Mouse (Mus musculus) E14TG2a.4 (cell line): ENCODE results near the gene Nlrc5.

Experiments used
- CTCF ChIP-seq: conservative IDR thresholded peaks from 2 replicates; pipeline ENCODE4 v1.5.1; 2014; ENCODE audit warnings: low read length
- POU5F1 ChIP-seq: IDR thresholded peaks from 2 replicates; pipeline ENCODE4 v1.6.1; 2014; ENCODE audit warnings: low read length, borderline replicate concordance

DNA sequence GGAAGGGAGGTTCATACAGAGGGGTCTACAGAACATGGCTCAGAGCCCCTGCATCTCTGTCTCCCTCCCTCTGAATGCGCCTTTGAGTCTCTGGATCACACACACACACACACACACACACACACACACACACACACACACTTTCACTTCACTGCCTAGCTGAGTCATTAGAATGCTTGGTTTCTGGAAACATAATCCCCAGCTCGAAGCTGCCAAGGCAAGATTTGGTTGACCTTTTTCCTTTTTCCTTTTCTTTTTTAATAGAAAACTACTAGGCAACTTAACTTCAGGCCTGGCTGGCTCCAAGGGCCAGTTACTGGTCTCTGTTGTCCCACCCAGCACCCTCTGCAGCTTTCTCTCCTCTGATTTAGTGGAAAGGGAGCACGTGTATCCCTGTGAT, 82.6 kb downstream of the Nlrc5 start:
- TF ChIP-seq CTCF (no peak), POU5F1 (no peak)
